Mouse (Mus musculus) olfactory bulb, adult 2 months (tissue): Measurements from ENCODE around the gene Nrtn. TPM values are rescaled to one million over a fixed set of nuclear protein-coding genes. Genes with fewer than 3 reads are reported as not detected.

Experiments
- H3K27ac ChIP-seq: fragments of 200-500 bp; 2 replicates; pipeline ENCODE4 v1.5.1; 2012; ENCODE audit warnings: low read depth, low read length; ENCODE audit not compliant: insufficient read depth
- H3K4me1 ChIP-seq: fragments of 200-500 bp; 2 replicates; pipeline ENCODE4 v1.6.1; 2012; ENCODE audit warnings: low read length; ENCODE audit not compliant: control insufficient read depth, insufficient read depth
- H3K4me3 ChIP-seq: fragments of 200-500 bp; 2 replicates; pipeline ENCODE4 v1.5.1; 2012; ENCODE audit warnings: mild to moderate bottlenecking, low read depth, low read length, moderate library complexity; ENCODE audit not compliant: insufficient read depth
- CTCF ChIP-seq: fragments of 200-500 bp; IDR thresholded peaks from 2 replicates; pipeline ENCODE4 v1.5.1; 2012; ENCODE audit warnings: low read depth, mild to moderate bottlenecking, low read length, moderate library complexity; ENCODE audit not compliant: insufficient read depth
- POLR2A ChIP-seq: fragments of 200-500 bp; IDR thresholded peaks from 2 replicates; pipeline ENCODE4 v1.6.1; 2012; ENCODE audit warnings: mild to moderate bottlenecking, low read depth, low read length, moderate library complexity; ENCODE audit not compliant: insufficient read depth
- WGBS: fragments of 180-500 bp; shearing (Covaris S2); methylation state at CpG from one replicate; pipeline ENCODE4 v1.1.7; 2018; 5-methylcytosine and 5-hydroxymethylcytosine counted together
- polyA plus RNA-seq: library from polyadenylated mRNA; stranded (reverse); fragments of >200 nt; gene quantifications from 2 replicates; pipeline ENCODE4 v1.2.4, GENCODE M21; 2012; ENCODE audit warnings: low replicate concordance; ENCODE audit not compliant: missing spikeins, insufficient read depth, insufficient read length

The Nrtn gene
- polyA plus RNA-seq, 1 experiment: not detected

- Histone ChIP-seq H3K27ac (peak overlapping the region; percentile 72; the same call in 1 of the 2 replicates), H3K4me1 (peaks cover 39% of the 10 kb centered on the region), H3K4me3 (peak overlapping the region; percentile 79)
- 19% methylated on average over 22 of the region's 22 CpGs for WGBS
- no peak for TF ChIP-seq CTCF
- TF ChIP-seq POLR2A: no peak
Observed at GRCm38 (mm10) chr17:56715914-56716654, 41.2 kb downstream of the Nrtn start.

- Histone ChIP-seq H3K4me3 (no peak overlapping the region), H3K4me1 (peaks cover 33% of the 10 kb centered on the region), H3K27ac (no peak overlapping the region)
- WGBS: 65% methylated on average over 11 of the region's 11 CpGs
- TF ChIP-seq CTCF (no peak), POLR2A (no peak)
Observed at GRCm38 (mm10) chr17:56715360-56715759, 42.0 kb downstream of the Nrtn start.

GRCm38 (mm10) chr17:56709708-56710107, 47.6 kb downstream of the Nrtn start:
- H3K4me1 ChIP-seq: peaks cover 12% of the 10 kb centered on the region; the same call in 1 of the 2 replicates
- no peak overlapping the region for H3K4me3 ChIP-seq
- WGBS: 95% methylated on average over 3 of the region's 3 CpGs
- TF ChIP-seq CTCF (no peak), POLR2A (no peak)
- H3K27ac ChIP-seq: no peak overlapping the region

GRCm38 (mm10) chr17:56708692-56709091, 48.6 kb downstream of the Nrtn start:
- Histone ChIP-seq H3K4me1 (peaks cover 9% of the 10 kb centered on the region; the same call in 1 of the 2 replicates), H3K4me3 (no peak overlapping the region), H3K27ac (no peak overlapping the region)
- WGBS: 50% methylated on average over 4 of the region's 4 CpGs
- TF ChIP-seq POLR2A (no peak), CTCF (no peak)

- Histone ChIP-seq H3K4me1 (no peaks in the 10 kb centered on the region), H3K4me3 (no peak overlapping the region), H3K27ac (no peak overlapping the region)
- WGBS: 97% methylated on average over 1 of the region's 1 CpGs
- no peak for TF ChIP-seq POLR2A
- no peak for TF ChIP-seq CTCF
Observed at GRCm38 (mm10) chr17:56706515-56706914, 50.8 kb downstream of the Nrtn start.

GRCm38 (mm10) chr17:56703038-56703437, 54.3 kb downstream of the Nrtn start:
- no peak for TF ChIP-seq CTCF
- no peak for TF ChIP-seq POLR2A
- WGBS: 85% methylated on average over 4 of the region's 4 CpGs
- no peaks in the 10 kb centered on the region for H3K4me1 ChIP-seq
- no peak overlapping the region for H3K27ac ChIP-seq
- H3K4me3 ChIP-seq: no peak overlapping the region

Other genes starting within 250 kb of the Nrtn start
- not detected in 2 replicates for gene Znrf4, start 245.1 kb downstream of the Nrtn start, polyA plus RNA-seq
- not detected in 2 replicates for gene Gm20219, start 203.1 kb downstream of the Nrtn start, polyA plus RNA-seq
- 339 TPM in 1 of 2 replicates, not detected in the other for gene Safb2, start 172.9 kb downstream of the Nrtn start, polyA plus RNA-seq
- gene Safb, start 172.7 kb downstream of the Nrtn start, polyA plus RNA-seq: 696 TPM in 1 of 2 replicates, not detected in the other
- not detected in 2 replicates for gene 2410015M20Rik, start 147.8 kb downstream of the Nrtn start, polyA plus RNA-seq
- gene Rpl36, start 144.1 kb downstream of the Nrtn start, polyA plus RNA-seq: not detected in 2 replicates
- gene Lonp1, start 130.6 kb downstream of the Nrtn start, polyA plus RNA-seq: not detected in 2 replicates
- not detected in 2 replicates for gene Catsperd, start 129.4 kb downstream of the Nrtn start, polyA plus RNA-seq
- gene Ranbp3, start 84.2 kb downstream of the Nrtn start, polyA plus RNA-seq: not detected in 2 replicates
- not detected in 2 replicates for gene Ndufa11, start 39.8 kb downstream of the Nrtn start, polyA plus RNA-seq
- not detected in 2 replicates for gene Vmac, start 39.5 kb downstream of the Nrtn start, polyA plus RNA-seq
- gene Dus3l, start 7.2 kb upstream of the Nrtn start, polyA plus RNA-seq: not detected in 2 replicates
- gene Prr22, start 12.7 kb upstream of the Nrtn start, polyA plus RNA-seq: not detected in 2 replicates
- gene Rfx2, start 73.5 kb upstream of the Nrtn start, polyA plus RNA-seq: not detected in 2 replicates
- not detected in 2 replicates for gene Acsbg2, start 116.9 kb upstream of the Nrtn start, polyA plus RNA-seq
- gene 1700061G19Rik, start 117.9 kb upstream of the Nrtn start, polyA plus RNA-seq: not detected in 2 replicates
- not detected in 2 replicates for gene Mllt1, start 177.9 kb upstream of the Nrtn start, polyA plus RNA-seq
- gene Acer1, start 224.6 kb upstream of the Nrtn start, polyA plus RNA-seq: not detected in 2 replicates
- not detected in 2 replicates for gene Clpp, start 232.8 kb upstream of the Nrtn start, polyA plus RNA-seq
- gene Alkbh7, start 239.8 kb upstream of the Nrtn start, polyA plus RNA-seq: not detected in 2 replicates
- gene Pspn, start 242.5 kb upstream of the Nrtn start, polyA plus RNA-seq: not detected in 2 replicates